18 mouse cellular contexts compared by ENCODE assay signal in genomic region chr17:15337906-15338305, GRCm38 (mm10). TPM values are rescaled to one million over a fixed set of nuclear protein-coding genes. Genes with fewer than 3 reads are reported as not detected.
"Had no signal": no experiment of that assay in that cellular context is flagged by ENCODE, and none has a peak within 500 bp of the region (broad histone marks: within the 10 kb centered on the region; RNA-seq: fewer than 3 reads in every experiment).

No protein-coding gene starts in this region.

- ATAC-seq: lung, postnatal 0 days; midbrain, embryonic 13.5 days; midbrain, embryonic 15.5 days had no signal

- H3K27me3 ChIP-seq: lung, embryonic 15.5 days; midbrain, embryonic 15.5 days; neural tube, embryonic 12.5 days had no signal

- H3K36me3 ChIP-seq: lung, embryonic 15.5 days; midbrain, embryonic 13.5 days; midbrain, embryonic 15.5 days; neural tube, embryonic 12.5 days had no signal

- H3K9me3 ChIP-seq: lung, embryonic 15.5 days; midbrain, embryonic 13.5 days; midbrain, embryonic 15.5 days; neural tube, embryonic 12.5 days had no signal

- DNase-seq: lung, adult 2 months; lung, postnatal 14 days; lung, postnatal 36 days; right cerebral cortex, postnatal 14 days; right cerebral cortex, postnatal 4 days; spleen, adult 18-20 months; thymus, adult 18-20 months; thymus, postnatal 14 days; thymus, postnatal 36 days had no signal

- H3K9ac ChIP-seq: lung, embryonic 15.5 days; midbrain, embryonic 13.5 days; midbrain, embryonic 15.5 days; neural tube, embryonic 12.5 days had no signal

- H3K4me2 ChIP-seq: lung, embryonic 15.5 days; midbrain, embryonic 11.5 days; midbrain, embryonic 13.5 days; midbrain, embryonic 15.5 days; neural tube, embryonic 12.5 days had no signal

- H3K27ac ChIP-seq: lung, embryonic 15.5 days; macrophage; midbrain, embryonic 13.5 days; midbrain, embryonic 15.5 days; neural tube, embryonic 12.5 days had no signal

- H3K4me3 ChIP-seq: lung, embryonic 15.5 days; megakaryocyte, embryonic 14.5 days; midbrain, embryonic 13.5 days; midbrain, embryonic 15.5 days; neural tube, embryonic 12.5 days had no signal

- H3K4me1 ChIP-seq: lung, embryonic 15.5 days; megakaryocyte, embryonic 14.5 days had no signal

RNA-seq across cellular contexts. Expression of gene Dll1, which starts 38.8 kb away (rescaled TPM):
- total RNA-seq: megakaryocyte progenitor cell, adult 5-6 weeks had no signal
